Mouse (Mus musculus) layer of hippocampus, adult 11-12 months (tissue): Measurements from ENCODE around the gene Arf6.

ENCODE experiments used
- DNase-seq: peaks from one replicate; pipeline ENCODE4 v3.0.0; 2022; ENCODE audit warnings: low spot score

The Arf6 gene

GRCm38 (mm10) chr12:69413303-69413702 is 41.4 kb downstream of the Arf6 start:
- no peak for DNase-seq

DNA sequence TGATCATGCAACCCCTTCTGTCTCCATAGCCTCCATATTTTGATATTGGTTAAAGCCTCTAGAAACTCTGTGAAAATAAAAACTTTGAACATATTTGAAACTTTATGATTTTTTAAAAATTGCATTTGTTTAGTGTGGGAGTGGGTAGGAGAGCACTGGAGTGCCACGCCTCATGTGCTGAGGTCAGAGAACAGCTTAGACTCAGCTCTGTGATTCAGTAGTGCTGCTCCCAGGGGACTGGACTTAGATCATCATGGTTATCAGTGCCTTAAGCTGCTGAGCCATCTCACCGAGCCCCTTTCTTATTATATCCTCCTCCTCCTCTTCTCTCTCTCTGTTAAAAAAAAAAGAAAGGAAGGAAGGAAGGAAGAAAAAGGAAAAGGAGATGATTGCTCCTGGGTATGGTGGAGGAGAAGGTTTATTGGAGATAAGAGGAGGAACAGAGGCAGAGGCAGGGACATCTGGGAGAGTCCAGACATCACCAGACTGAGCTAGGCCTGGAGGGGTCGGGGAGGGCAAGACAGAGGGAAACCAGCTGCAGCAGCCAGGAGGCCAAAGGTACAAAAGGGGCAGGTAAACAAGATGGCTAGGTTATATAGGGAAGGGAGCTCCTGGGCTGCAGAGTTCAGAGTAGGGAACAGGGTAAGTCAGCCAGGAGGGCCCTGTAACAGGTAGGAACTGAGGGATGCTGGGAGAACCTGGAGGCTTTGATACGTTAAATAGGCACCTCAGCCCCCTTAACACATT is 43.0 kb downstream of the Arf6 start:
- no peak for DNase-seq

DNA sequence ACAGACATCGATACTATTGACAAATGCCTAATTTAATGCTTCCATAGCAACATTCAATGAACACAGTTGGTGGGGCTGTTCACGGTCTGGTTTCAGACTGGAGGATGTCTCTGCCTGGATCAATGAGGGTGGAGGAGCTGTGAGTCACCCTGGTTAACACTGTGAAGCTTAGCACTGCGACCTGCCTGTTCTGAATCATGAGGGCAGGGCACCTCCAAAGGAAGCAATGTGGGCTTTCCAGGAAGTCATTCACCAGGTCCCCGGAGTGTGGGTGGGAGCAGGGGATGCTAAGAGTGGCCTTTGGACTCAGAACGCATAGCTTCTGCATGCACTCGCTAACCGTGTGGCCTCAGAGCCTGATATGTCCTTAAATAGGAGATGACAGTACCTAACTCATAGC is 44.8 kb downstream of the Arf6 start:
- no peak for DNase-seq

- no peak for DNase-seq
Measured at GRCm38 (mm10) chr12:69417701-69418291, 45.8 kb downstream of the Arf6 start.

DNA sequence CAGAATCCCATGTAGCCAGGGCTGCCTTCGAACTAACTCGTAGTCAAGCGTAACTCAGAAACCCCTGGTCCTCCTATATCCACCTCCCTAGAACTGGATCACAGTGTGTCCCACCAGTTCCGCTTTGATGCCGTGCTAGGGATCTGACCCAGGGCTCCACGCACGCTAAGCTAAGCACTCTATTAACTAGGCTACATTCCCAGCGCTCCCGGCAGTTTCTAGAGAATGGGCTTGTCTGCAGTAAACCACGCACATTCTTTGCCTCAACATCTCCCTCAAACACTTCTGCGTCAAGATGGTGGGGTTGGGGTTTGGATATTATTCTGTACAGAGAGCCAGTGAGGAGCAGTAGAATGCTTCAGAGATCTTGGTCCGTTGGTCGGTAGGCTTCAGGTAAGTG is 46.7 kb downstream of the Arf6 start:
- DNase-seq = no peak

GRCm38 (mm10) chr12:69419017-69419605 is 47.2 kb downstream of the Arf6 start:
- DNase-seq = no peak

DNA sequence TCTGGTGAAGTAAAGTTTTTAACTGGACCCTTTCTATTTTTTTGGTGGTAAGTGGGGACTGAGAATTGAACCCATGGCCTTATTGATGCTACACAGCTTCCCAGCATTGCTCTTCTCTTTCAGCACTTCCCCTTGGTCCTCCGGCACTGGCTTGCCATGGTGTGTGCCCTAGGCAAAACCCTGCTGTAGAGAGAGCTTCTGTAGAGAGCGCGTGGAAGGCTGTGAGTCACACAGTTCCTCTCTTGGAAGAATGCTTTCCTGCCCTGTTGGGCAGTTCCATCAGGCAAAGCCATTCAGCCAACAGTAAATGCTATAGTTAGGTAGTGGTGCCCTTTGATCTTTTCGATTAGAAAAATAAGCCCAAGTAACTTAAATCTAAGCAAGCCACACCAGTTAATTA is 47.7 kb downstream of the Arf6 start:
- DNase-seq = no peak

GRCm38 (mm10) chr12:69420716-69421115 is 48.8 kb downstream of the Arf6 start:
- no peak for DNase-seq

GRCm38 (mm10) chr12:69422827-69423537 is 51.0 kb downstream of the Arf6 start:
- no peak for DNase-seq
